Mouse (Mus musculus): ENCODE results near the gene Hnrnpul1.

The Hnrnpul1 gene

GRCm38 (mm10) chr7:25719761-25720610 is 34.6 kb downstream of the Hnrnpul1 start:
- DNase-seq (ENCODE audit: low spot score in 2 of 2), result peak in 1 of 2 experiments; percentile 82

GRCm38 (mm10) chr7:25718788-25719417 is 35.7 kb downstream of the Hnrnpul1 start, which contains the start of gene Ccdc97:
TSS of gene Ccdc97 (minus strand) at chr7:25719088.
- peak; percentile 92 to 95 for DNase-seq (ENCODE audit: low spot score in 2 of 2)

GRCm38 (mm10) chr7:25717478-25717877 is 37.1 kb downstream of the Hnrnpul1 start:
- DNase-seq (ENCODE audit: low spot score in 2 of 2), result no peak

GRCm38 (mm10) chr7:25715731-25716271 is 38.8 kb downstream of the Hnrnpul1 start:
- no peak for DNase-seq (ENCODE audit: low spot score in 2 of 2)

- DNase-seq (ENCODE audit: low spot score in 2 of 2), result no peak
Measured at GRCm38 (mm10) chr7:25714581-25714980, 40.0 kb downstream of the Hnrnpul1 start.

- DNase-seq (ENCODE audit: low spot score in 2 of 2), result no peak
Measured at GRCm38 (mm10) chr7:25712801-25713200, 41.8 kb downstream of the Hnrnpul1 start.

GRCm38 (mm10) chr7:25711731-25712197 is 42.8 kb downstream of the Hnrnpul1 start:
- DNase-seq (ENCODE audit: low spot score in 2 of 2), result peak; percentile 76 to 77

GRCm38 (mm10) chr7:25711165-25711564 is 43.4 kb downstream of the Hnrnpul1 start:
- DNase-seq (ENCODE audit: low spot score in 2 of 2), result no peak

GRCm38 (mm10) chr7:25710519-25711130 is 43.9 kb downstream of the Hnrnpul1 start:
- no peak for DNase-seq (ENCODE audit: low spot score in 2 of 2)

GRCm38 (mm10) chr7:25709961-25710360 is 44.6 kb downstream of the Hnrnpul1 start:
- peak in 1 of 2 experiments; percentile 60 for DNase-seq (ENCODE audit: low spot score in 2 of 2)

GRCm38 (mm10) chr7:25707581-25708292 is 46.8 kb downstream of the Hnrnpul1 start:
- peak; percentile 75 to 87 for DNase-seq (ENCODE audit: low spot score in 2 of 2)

GRCm38 (mm10) chr7:25706578-25707170 is 47.9 kb downstream of the Hnrnpul1 start:
- DNase-seq (ENCODE audit: low spot score in 2 of 2), result peak in 1 of 2 experiments; percentile 64

GRCm38 (mm10) chr7:25705801-25706251 is 48.7 kb downstream of the Hnrnpul1 start:
- DNase-seq (ENCODE audit: low spot score in 2 of 2), result peak; percentile 68 to 69

- no peak for DNase-seq (ENCODE audit: low spot score in 2 of 2)
Measured at GRCm38 (mm10) chr7:25704716-25705364, 49.7 kb downstream of the Hnrnpul1 start.

- peak in 1 of 2 experiments; percentile 53 for DNase-seq (ENCODE audit: low spot score in 2 of 2)
Measured at GRCm38 (mm10) chr7:25703793-25704494, 50.6 kb downstream of the Hnrnpul1 start.

- no peak for DNase-seq (ENCODE audit: low spot score in 2 of 2)
Measured at GRCm38 (mm10) chr7:25702350-25702749, 52.2 kb downstream of the Hnrnpul1 start.

GRCm38 (mm10) chr7:25700732-25701131 is 53.8 kb downstream of the Hnrnpul1 start:
- DNase-seq (ENCODE audit: low spot score in 2 of 2), result no peak

GRCm38 (mm10) chr7:25699851-25700250 is 54.7 kb downstream of the Hnrnpul1 start:
- no peak for DNase-seq (ENCODE audit: low spot score in 2 of 2)

- no peak for DNase-seq (ENCODE audit: low spot score in 2 of 2)
Measured at GRCm38 (mm10) chr7:25694104-25694503, 60.5 kb downstream of the Hnrnpul1 start.

GRCm38 (mm10) chr7:25690051-25690450 is 64.5 kb downstream of the Hnrnpul1 start:
- DNase-seq (ENCODE audit: low spot score in 2 of 2), result no peak

All from heart, adult 9 months (tissue).